Mouse (Mus musculus) MEL (cell line): ENCODE data around the gene Gm20075. TPM values are rescaled to one million over a fixed set of nuclear protein-coding genes. Genes with fewer than 3 reads are reported as not detected.
A peak's percentile ranks its signal among the peaks of the same experiment; 100 is the strongest.
"Not testable (repeated sequence)": the region's sequence is repeated elsewhere in the genome, so short reads cannot be mapped to it uniquely, and the experiment has no call there.

Source experiments
- DNase-seq: peaks from one replicate; pipeline ENCODE4 v3.0.0; 2011; ENCODE audit warnings: low read depth, low spot score
- H3K27ac ChIP-seq: 2 replicates; pipeline ENCODE4 v1.5.1; 2012; ENCODE audit warnings: low read depth, mild to moderate bottlenecking, control low read depth, low read length, moderate library complexity; ENCODE audit not compliant: control insufficient read depth
- H3K27me3 ChIP-seq, 2 experiments: fragments of 150-350 bp in 1 of 2; sonication (generic) in 1 of 2; 2 replicates each; pipeline ENCODE4 v1.6.1; 2012; ENCODE audit warnings: low read length in 2 of 2, mild to moderate bottlenecking in 2 of 2, improper control_type of control experiment in 1 of 2, moderate library complexity in 1 of 2; ENCODE audit not compliant: insufficient read depth in 2 of 2, control insufficient read depth in 1 of 2
- H3K36me3 ChIP-seq, 2 experiments: 2 replicates each; pipeline ENCODE4 v1.6.1; 2012 to 2014; ENCODE audit warnings: low read length in 2 of 2, improper control_type of control experiment in 1 of 2, inconsistent platforms in 1 of 2, mild to moderate bottlenecking in 1 of 2; ENCODE audit not compliant: insufficient read depth in 2 of 2, control insufficient read depth in 1 of 2
- H3K4me1 ChIP-seq, 2 experiments: fragments of 150-350 bp in 1 of 2; sonication (generic) in 1 of 2; 2 replicates each; pipeline ENCODE4 v1.6.1; 2012; ENCODE audit warnings: low read length in 2 of 2, improper control_type of control experiment in 1 of 2, mild to moderate bottlenecking in 1 of 2; ENCODE audit not compliant: insufficient read depth in 2 of 2, control insufficient read depth in 1 of 2
- H3K4me3 ChIP-seq, 2 experiments: fragments of 150-350 bp in 1 of 2; sonication (generic) in 1 of 2; 2 replicates each; pipeline ENCODE4 v1.5.1; 2012; ENCODE audit warnings: low read depth in 2 of 2, low read length in 2 of 2, mild to moderate bottlenecking in 2 of 2, moderate library complexity in 2 of 2, control low read depth in 1 of 2, improper control_type of control experiment in 1 of 2; ENCODE audit not compliant: control insufficient read depth in 1 of 2, insufficient read depth in 1 of 2
- H3K79me2 ChIP-seq: 2 replicates; pipeline ENCODE4 v1.6.1; 2012; ENCODE audit warnings: mild to moderate bottlenecking, low read length, moderate library complexity; ENCODE audit not compliant: control insufficient read depth, poor library complexity, insufficient read depth
- H3K9ac ChIP-seq: 2 replicates; pipeline ENCODE4 v1.6.1; 2012; ENCODE audit warnings: low read depth, mild to moderate bottlenecking, control low read depth, low read length, moderate library complexity; ENCODE audit not compliant: control insufficient read depth, poor library complexity, severe bottlenecking
- H3K9me3 ChIP-seq: fragments of 150-350 bp; sonication (generic); replicated peaks from 2 replicates; pipeline ENCODE4 v1.6.1; 2012; ENCODE audit warnings: mild to moderate bottlenecking, low read length, improper control_type of control experiment, moderate library complexity; ENCODE audit not compliant: insufficient read depth
- BHLHE40 ChIP-seq: IDR thresholded peaks from 2 replicates; pipeline ENCODE4 v1.6.1; 2012; ENCODE audit warnings: low read depth, mild to moderate bottlenecking, inconsistent platforms, low read length, improper control_type of control experiment, borderline replicate concordance
- CHD1 ChIP-seq: IDR thresholded peaks from 2 replicates; pipeline ENCODE4 v1.6.1; 2012; ENCODE audit warnings: low read depth, mild to moderate bottlenecking, inconsistent platforms, low read length, improper control_type of control experiment
- E2F4 ChIP-seq: IDR thresholded peaks from 2 replicates; pipeline ENCODE4 v1.6.1; 2011; ENCODE audit warnings: low read depth, low read length, improper control_type of control experiment, borderline replicate concordance
- EP300 ChIP-seq, 2 experiments: IDR thresholded peaks; 2 replicates each; pipeline ENCODE4 v1.6.1; 2011; ENCODE audit warnings: improper control_type of control experiment in 2 of 2, low read length in 2 of 2, low read depth in 1 of 2, mild to moderate bottlenecking in 1 of 2
- ETS1 ChIP-seq: IDR thresholded peaks from 2 replicates; pipeline ENCODE4 v1.6.1; 2012; ENCODE audit warnings: low read depth, mild to moderate bottlenecking, inconsistent platforms, low read length, improper control_type of control experiment, moderate library complexity
- GABPA ChIP-seq: IDR thresholded peaks from 2 replicates; pipeline ENCODE4 v1.6.1; 2012; ENCODE audit warnings: low read depth, mild to moderate bottlenecking, inconsistent platforms, low read length, improper control_type of control experiment, moderate library complexity
- GATA1 ChIP-seq: IDR thresholded peaks from 2 replicates; pipeline ENCODE4 v1.6.1; 2011; ENCODE audit warnings: low read depth, low read length, improper control_type of control experiment
- KAT2A ChIP-seq: conservative IDR thresholded peaks from 2 replicates; pipeline ENCODE4 v1.6.1; 2012; ENCODE audit warnings: low read depth, low read length, improper control_type of control experiment, inconsistent platforms
- MAX ChIP-seq: IDR thresholded peaks from 2 replicates; pipeline ENCODE4 v1.6.1; 2011; ENCODE audit warnings: low read length, improper control_type of control experiment
- MAZ ChIP-seq: IDR thresholded peaks from 2 replicates; pipeline ENCODE4 v1.6.1; 2012; ENCODE audit warnings: low read depth, mild to moderate bottlenecking, inconsistent platforms, low read length, improper control_type of control experiment
- NRF1 ChIP-seq: IDR thresholded peaks from 2 replicates; pipeline ENCODE4 v1.6.1; 2014; ENCODE audit warnings: low read depth, mild to moderate bottlenecking, inconsistent platforms, low read length, improper control_type of control experiment, moderate library complexity; ENCODE audit not compliant: poor library complexity, insufficient read depth, severe bottlenecking
- POLR2A ChIP-seq, 2 experiments: IDR thresholded peaks; 2 replicates each; pipeline ENCODE4 v1.6.1; 2011 to 2012; ENCODE audit warnings: low read length in 2 of 2, mild to moderate bottlenecking in 2 of 2, control low read depth in 1 of 2, improper control_type of control experiment in 1 of 2, low read depth in 1 of 2, moderate library complexity in 1 of 2; ENCODE audit not compliant: control insufficient read depth in 1 of 2, insufficient read depth in 1 of 2, poor library complexity in 1 of 2
- POLR2AphosphoS5 ChIP-seq: IDR thresholded peaks from 2 replicates; pipeline ENCODE4 v1.6.1; 2012; ENCODE audit warnings: low read depth, borderline replicate concordance, mild to moderate bottlenecking, inconsistent platforms, low read length, moderate library complexity, mixed read lengths
- RAD21 ChIP-seq: IDR thresholded peaks from 2 replicates; pipeline ENCODE4 v1.6.1; 2011; ENCODE audit warnings: mild to moderate bottlenecking, low read depth, low read length, improper control_type of control experiment
- RCOR1 ChIP-seq: IDR thresholded peaks from 2 replicates; pipeline ENCODE4 v1.6.1; 2012; ENCODE audit warnings: low read depth, mild to moderate bottlenecking, inconsistent platforms, low read length, improper control_type of control experiment
- SIN3A ChIP-seq: IDR thresholded peaks from 2 replicates; pipeline ENCODE4 v1.6.1; 2012; ENCODE audit warnings: low read length, improper control_type of control experiment, inconsistent platforms
- SMC3 ChIP-seq: IDR thresholded peaks from 2 replicates; pipeline ENCODE4 v1.6.1; 2011; ENCODE audit warnings: low read depth, low read length, improper control_type of control experiment
- TCF12 ChIP-seq: IDR thresholded peaks from 2 replicates; pipeline ENCODE4 v1.6.1; 2014; ENCODE audit warnings: low read depth, mild to moderate bottlenecking, inconsistent platforms, low read length, improper control_type of control experiment, moderate library complexity
- UBTF ChIP-seq: IDR thresholded peaks from 2 replicates; pipeline ENCODE4 v1.6.1; 2012; ENCODE audit warnings: low read depth, mild to moderate bottlenecking, inconsistent platforms, low read length, improper control_type of control experiment, moderate library complexity, borderline replicate concordance; ENCODE audit not compliant: insufficient read depth
- USF2 ChIP-seq, 2 experiments: IDR thresholded peaks; 2 replicates each; pipeline ENCODE4 v1.6.1; 2011 to 2012; ENCODE audit warnings: improper control_type of control experiment in 2 of 2, low read length in 2 of 2, borderline replicate concordance in 1 of 2, inconsistent platforms in 1 of 2, low read depth in 1 of 2, mild to moderate bottlenecking in 1 of 2; ENCODE audit not compliant: insufficient read depth in 1 of 2
- ZKSCAN1 ChIP-seq: IDR thresholded peaks from 2 replicates; pipeline ENCODE4 v1.6.1; 2012; ENCODE audit warnings: low read depth, mild to moderate bottlenecking, inconsistent platforms, low read length, improper control_type of control experiment, moderate library complexity
- ZMIZ1 ChIP-seq: IDR thresholded peaks from 2 replicates; pipeline ENCODE4 v1.6.1; 2012; ENCODE audit warnings: low read depth, mild to moderate bottlenecking, inconsistent platforms, low read length, improper control_type of control experiment, moderate library complexity
- polyA plus RNA-seq, 2 experiments: library from polyadenylated mRNA; stranded (reverse) in 1 of 2; unstranded in 1 of 2; fragments of >175 nt in 1 of 2; fragments of >200 nt in 1 of 2; gene quantifications; 2 replicates each; pipeline versions ENCODE4 v1.2.1 to v1.2.4; 2012; ENCODE audit warnings: low replicate concordance in 2 of 2, low read depth in 1 of 2; ENCODE audit not compliant: insufficient read length in 2 of 2, insufficient read depth in 1 of 2, missing spikeins in 1 of 2
- total RNA-seq: library from RNA; depleted of rRNA; stranded (reverse); fragments of 300-350 nt; gene quantifications from 2 replicates; pipeline ENCODE4 v1.2.3, GENCODE M21; 2012

Gene Gm20075
- total and polyA plus RNA-seq, 3 experiments, result 8.9 to 9.0 TPM; not detected in 1

GRCm38 (mm10) chr13:96085581-96086302, 4.6 kb upstream of the Gm20075 start:
- peak; percentile 7 for DNase-seq
- no peaks in the 10 kb centered on the region for H3K27me3 ChIP-seq
- TF ChIP-seq POLR2AphosphoS5 (no peak), TCF12 (peak; percentile 39; the same call in 1 of the 2 replicates), USF2 (IDR thresholded peaks at IDR 0.05; ENCODE audit: borderline replicate concordance in 1 of 2, insufficient read depth in 1 of 2, low read depth in 1 of 2, low read length in 2 of 2) (no peak), ZKSCAN1 (no peak), UBTF (no peak), EP300 (IDR thresholded peaks at IDR 0.05; ENCODE audit: low read depth in 1 of 2, low read length in 2 of 2) (peak in 1 of 2 experiments; percentile 34; a peak in 2 of 4 replicates), SMC3 (no peak), ETS1 (no peak)
- TF ChIP-seq, all 39 proteins: peak for 2
- no peaks in the 10 kb centered on the region for H3K79me2 ChIP-seq
- no peaks in the 10 kb centered on the region for H3K9me3 ChIP-seq
- no peaks in the 10 kb centered on the region for H3K4me1 ChIP-seq
- H3K36me3 ChIP-seq, result no peaks in the 10 kb centered on the region
- no peak overlapping the region for H3K4me3 ChIP-seq
- H3K9ac ChIP-seq, result no peak overlapping the region
- no peak overlapping the region for H3K27ac ChIP-seq

- not testable (repeated sequence) for H3K27ac ChIP-seq, DNase-seq, H3K4me1 ChIP-seq, H3K36me3 ChIP-seq, H3K4me3 ChIP-seq, H3K9me3 ChIP-seq, H3K9ac ChIP-seq, H3K79me2 ChIP-seq, H3K27me3 ChIP-seq
These were observed 578 bp upstream of the Gm20075 start, which contains the start of gene Gm17190 for GRCm38 (mm10) chr13:96081754-96082153. Gm17190 (plus strand) TSS chr13:96082054.

GRCm38 (mm10) chr13:96073555-96073954, 7.6 kb downstream of the Gm20075 start:
- H3K36me3 ChIP-seq, result no peaks in the 10 kb centered on the region
- H3K27ac ChIP-seq, result no peak overlapping the region
- TF ChIP-seq RCOR1 (no peak), RAD21 (no peak), CHD1 (no peak), POLR2A (IDR thresholded peaks at IDR 0.05; ENCODE audit: control insufficient read depth in 1 of 2, insufficient read depth in 1 of 2, low read depth in 1 of 2, low read length in 2 of 2, poor library complexity in 1 of 2) (no peak), ZMIZ1 (no peak), NRF1 (no peak), GABPA (no peak), MAX (no peak), BHLHE40 (no peak), EP300 (IDR thresholded peaks at IDR 0.05; ENCODE audit: low read depth in 1 of 2, low read length in 2 of 2) (no peak), GATA1 (no peak), KAT2A (no peak), SIN3A (no peak), MAZ (no peak), USF2 (IDR thresholded peaks at IDR 0.05; ENCODE audit: borderline replicate concordance in 1 of 2, insufficient read depth in 1 of 2, low read depth in 1 of 2, low read length in 2 of 2) (no peak), E2F4 (no peak)
- no peak overlapping the region for H3K4me3 ChIP-seq
- no peaks in the 10 kb centered on the region for H3K4me1 ChIP-seq
- H3K9me3 ChIP-seq, result no peaks in the 10 kb centered on the region
- no peaks in the 10 kb centered on the region for H3K79me2 ChIP-seq
- H3K27me3 ChIP-seq, result no peaks in the 10 kb centered on the region; a peak in 1 of 4 replicates
- no peak overlapping the region for H3K9ac ChIP-seq
- no peak for DNase-seq
